Comparison of ENCODE assay signal across 16 mouse cellular contexts in genomic region chr16:94566124-94566523, GRCm38 (mm10). TPM values are rescaled to one million over a fixed set of nuclear protein-coding genes. Genes with fewer than 3 reads are reported as not detected.
A peak's percentile ranks its signal among the peaks of the same experiment; 100 is the strongest.
DNase-seq lines count a peak whose midpoint lies in the region; ATAC-seq and TF ChIP-seq lines count a peak whose summit lies in the region.
"Had no signal": no experiment of that assay in that cellular context is flagged by ENCODE, and none has a peak within 500 bp of the region (broad histone marks: within the 10 kb centered on the region; RNA-seq: fewer than 3 reads in every experiment).

No protein-coding gene starts in this region.

- TF ChIP-seq EP300 in stomach, postnatal 0 days (optimal IDR thresholded peaks at IDR 0.05) = no peak

- no peaks in the 10 kb centered on the region for H3K27me3 ChIP-seq in heart, embryonic 13.5 days (replicated peaks)
- no peaks in the 10 kb centered on the region for H3K27me3 ChIP-seq in heart, embryonic 10.5 days (ENCODE audit: insufficient read depth, poor library complexity, severe bottlenecking)
- H3K27me3 ChIP-seq in liver, adult 2 months (ENCODE audit: control insufficient read depth, insufficient read depth, low read length) = no peaks in the 10 kb centered on the region
- no peaks in the 10 kb centered on the region for H3K27me3 ChIP-seq in liver, embryonic 12.5 days (replicated peaks)
- H3K27me3 ChIP-seq in stomach, embryonic 16.5 days (ENCODE audit: control insufficient read depth, insufficient read depth, low read length) = no peaks in the 10 kb centered on the region
- no peaks in the 10 kb centered on the region for H3K27me3 ChIP-seq in stomach, postnatal 0 days (ENCODE audit: control insufficient read depth, insufficient read depth, low read length)
- H3K27me3 ChIP-seq: forebrain, embryonic 12.5 days; hindbrain, embryonic 13.5 days had no signal

- no peak overlapping the region for H3K4me2 ChIP-seq in heart, embryonic 13.5 days
- H3K4me2 ChIP-seq in liver, embryonic 12.5 days = no peak overlapping the region
- H3K4me2 ChIP-seq in stomach, embryonic 16.5 days (ENCODE audit: low read depth, low read length) = no peak overlapping the region
- H3K4me2 ChIP-seq in stomach, postnatal 0 days (replicated peaks; ENCODE audit: low read depth) = no peak overlapping the region
- H3K4me2 ChIP-seq: forebrain, embryonic 12.5 days; hindbrain, embryonic 13.5 days had no signal

- H3K79me2 ChIP-seq in liver, adult 2 months (ENCODE audit: control insufficient read depth, insufficient read depth, low read length) = peaks cover 4% of the 10 kb centered on the region; the same call in 1 of the 2 replicates

- 0 out of 2 replicates have a peak overlapping the region, but pooled peaks have one; percentile 10 for H3K27ac ChIP-seq in heart, embryonic 13.5 days (replicated peaks)
- no peak overlapping the region for H3K27ac ChIP-seq in heart, embryonic 10.5 days
- H3K27ac ChIP-seq in liver, adult 2 months (replicated peaks; ENCODE audit: insufficient read depth, low read depth, low read length) = no peak overlapping the region
- no peak overlapping the region for H3K27ac ChIP-seq in liver, embryonic 12.5 days
- no peak overlapping the region for H3K27ac ChIP-seq in stomach, embryonic 16.5 days (ENCODE audit: low read length)
- no peak overlapping the region for H3K27ac ChIP-seq in stomach, postnatal 0 days (replicated peaks)
- H3K27ac ChIP-seq: forebrain, embryonic 12.5 days; hindbrain, embryonic 13.5 days; hindbrain, postnatal 0 days had no signal

- no peaks in the 10 kb centered on the region for H3K36me3 ChIP-seq in heart, embryonic 13.5 days
- H3K36me3 ChIP-seq in heart, embryonic 10.5 days = no peaks in the 10 kb centered on the region
- H3K36me3 ChIP-seq in liver, adult 2 months (ENCODE audit: control insufficient read depth, insufficient read depth, low read length) = no peaks in the 10 kb centered on the region
- H3K36me3 ChIP-seq in liver, embryonic 12.5 days = no peaks in the 10 kb centered on the region
- no peaks in the 10 kb centered on the region for H3K36me3 ChIP-seq in stomach, embryonic 16.5 days (ENCODE audit: control insufficient read depth, insufficient read depth, low read length)
- no peaks in the 10 kb centered on the region for H3K36me3 ChIP-seq in stomach, postnatal 0 days (ENCODE audit: control insufficient read depth, insufficient read depth, low read length)
- H3K36me3 ChIP-seq: forebrain, embryonic 12.5 days; hindbrain, embryonic 13.5 days had no signal

- 55% methylated on average over 8 of the region's 8 CpGs for WGBS in heart, embryonic 13.5 days
- 56% methylated on average over 8 of the region's 8 CpGs for whole genome bisulfite sequencing in heart, embryonic 10.5 days
- 21% methylated on average over 8 of the region's 8 CpGs for WGBS in liver, adult 2 months
- 40% methylated on average over 8 of the region's 8 CpGs for WGBS in liver, embryonic 12.5 days (ENCODE audit: insufficient replicate concordance)
- 33% methylated on average over 8 of the region's 8 CpGs for WGBS in stomach, embryonic 16.5 days
- 14% methylated on average over 8 of the region's 8 CpGs for WGBS in stomach, postnatal 0 days

- no peak for TF ChIP-seq POLR2A in liver, adult 2 months (IDR thresholded peaks at IDR 0.05; ENCODE audit: extremely low read depth, insufficient read depth, low read length)

- no peak overlapping the region for H3K4me3 ChIP-seq in heart, embryonic 13.5 days
- no peak overlapping the region for H3K4me3 ChIP-seq in heart, embryonic 10.5 days
- no peak overlapping the region for H3K4me3 ChIP-seq in liver, adult 2 months (ENCODE audit: insufficient read depth, low read depth, low read length)
- H3K4me3 ChIP-seq in liver, embryonic 12.5 days = no peak overlapping the region
- H3K4me3 ChIP-seq in stomach, embryonic 16.5 days (replicated peaks; ENCODE audit: low read length) = no peak overlapping the region
- H3K4me3 ChIP-seq in stomach, postnatal 0 days (ENCODE audit: low read depth, low read length) = no peak overlapping the region
- H3K4me3 ChIP-seq: forebrain, embryonic 12.5 days; hindbrain, embryonic 13.5 days had no signal

- TF ChIP-seq CTCF in liver, adult 2 months (IDR thresholded peaks at IDR 0.05; ENCODE audit: low read depth, low read length) = no peak
- TF ChIP-seq CTCF in stomach, postnatal 0 days (IDR thresholded peaks at IDR 0.05; ENCODE audit: low read depth) = no peak

- peaks cover 2% of the 10 kb centered on the region; the same call in 1 of the 2 replicates for H3K9me3 ChIP-seq in heart, embryonic 13.5 days
- H3K9me3 ChIP-seq in heart, embryonic 10.5 days = no peaks in the 10 kb centered on the region
- H3K9me3 ChIP-seq in liver, embryonic 12.5 days (replicated peaks) = no peaks in the 10 kb centered on the region
- no peaks in the 10 kb centered on the region for H3K9me3 ChIP-seq in stomach, embryonic 16.5 days (replicated peaks; ENCODE audit: control insufficient read depth, low read length)
- no peaks in the 10 kb centered on the region for H3K9me3 ChIP-seq in stomach, postnatal 0 days (ENCODE audit: control insufficient read depth, low read length)
- H3K9me3 ChIP-seq: forebrain, embryonic 12.5 days; hindbrain, embryonic 13.5 days had no signal

- peaks cover 20% of the 10 kb centered on the region for H3K4me1 ChIP-seq in heart, embryonic 13.5 days
- H3K4me1 ChIP-seq in heart, embryonic 10.5 days = peaks cover 6% of the 10 kb centered on the region; the same call in 1 of the 2 replicates
- peaks cover 10% of the 10 kb centered on the region for H3K4me1 ChIP-seq in liver, adult 2 months (ENCODE audit: control insufficient read depth, insufficient read depth, low read length)
- H3K4me1 ChIP-seq in liver, embryonic 12.5 days = peaks cover 11% of the 10 kb centered on the region
- 0 out of 2 replicates have a peak, but pooled peaks cover 5% of the 10 kb centered on the region for H3K4me1 ChIP-seq in stomach, embryonic 16.5 days (ENCODE audit: control insufficient read depth, insufficient read depth, low read length)
- H3K4me1 ChIP-seq in stomach, postnatal 0 days (replicated peaks; ENCODE audit: control insufficient read depth, insufficient read depth) = no peaks in the 10 kb centered on the region

- no peak for DNase-seq in heart, embryonic 10.5 days (ENCODE audit: low spot score)
- DNase-seq in liver, adult 2 months (ENCODE audit: extremely low read depth, low read depth, low spot score) = peak; percentile 53
- DNase-seq in stomach, postnatal 0 days (ENCODE audit: low spot score) = no peak
- no peak for DNase-seq in adrenal gland, postnatal 4 days (ENCODE audit: low spot score in 2 of 2)
- DNase-seq: cerebellum, adult 18-20 months; cerebellum, postnatal 36 days; gastrocnemius, postnatal 10 days; heart, postnatal 10 days; heart, postnatal 4 days had no signal

- no peak for ATAC-seq in heart, embryonic 13.5 days (ENCODE audit: extremely low read depth, insufficient number of reproducible peaks, low FRiP score, low TSS enrichment)
- no peak for ATAC-seq in liver, embryonic 12.5 days
- ATAC-seq in stomach, embryonic 16.5 days (ENCODE audit: insufficient read depth, low FRiP score) = no peak
- ATAC-seq in stomach, postnatal 0 days (ENCODE audit: low FRiP score, low TSS enrichment) = no peak
- ATAC-seq: forebrain, embryonic 16.5 days; hindbrain, postnatal 0 days had no signal

- H3K9ac ChIP-seq in heart, embryonic 13.5 days = peak overlapping the region; percentile 16; the same call in 1 of the 2 replicates
- H3K9ac ChIP-seq in liver, adult 2 months (ENCODE audit: low read depth, low read length) = 0 out of 2 replicates have a peak overlapping the region, but pooled peaks have one; percentile 0
- H3K9ac ChIP-seq in liver, embryonic 12.5 days = no peak overlapping the region
- H3K9ac ChIP-seq in stomach, embryonic 16.5 days (ENCODE audit: low read length) = 0 out of 2 replicates have a peak overlapping the region, but pooled peaks have one; percentile 33
- H3K9ac ChIP-seq in stomach, postnatal 0 days (ENCODE audit: low read length) = no peak overlapping the region
- H3K9ac ChIP-seq: forebrain, embryonic 12.5 days had no signal

RNA-seq across cellular contexts. Expression of gene Dyrk1a, which starts 3.7 kb away (rescaled TPM):
- polyA plus RNA-seq in heart, embryonic 13.5 days (2015; fragmentation: Nextera tagmentation; extraction: Ambion mirVana) = 6.7 and 7.2 TPM in 2 replicates
- 7.7 and 8.1 TPM in 2 replicates for polyA plus RNA-seq in heart, embryonic 10.5 days (2016; fragmentation: Nextera tagmentation; extraction: Ambion mirVana)
- total RNA-seq in liver, adult 2 months (2014; rRNA removed) = 12.2 and 12.6 TPM in 2 replicates
- polyA plus RNA-seq in liver, adult 2 months (2012; rRNA removed) = 10.9 and 13.6 TPM in 2 replicates
- 4.8 and 4.9 TPM in 2 replicates for polyA plus RNA-seq in liver, embryonic 12.5 days (2016; fragmentation: Nextera tagmentation; extraction: Ambion mirVana)
- polyA plus RNA-seq in stomach, embryonic 16.5 days (2015; fragmentation: Nextera tagmentation; extraction: Ambion mirVana) = 7.4 TPM in 2 replicates
- polyA plus RNA-seq in stomach, postnatal 0 days (2015; fragmentation: Nextera tagmentation; extraction: Ambion mirVana) = 4.6 and 5.2 TPM in 2 replicates
- 10 to 100 TPM; 86.3 to 92.5 TPM for total RNA-seq in adrenal gland, postnatal 4 days (2021)

RNA-seq across cellular contexts. Expression of gene Vps26c, which starts 39.5 kb away (rescaled TPM):
- 43.6 and 46.7 TPM in 2 replicates for polyA plus RNA-seq in heart, embryonic 13.5 days (2015; fragmentation: Nextera tagmentation; extraction: Ambion mirVana)
- 60.0 and 61.4 TPM in 2 replicates for polyA plus RNA-seq in heart, embryonic 10.5 days (2016; fragmentation: Nextera tagmentation; extraction: Ambion mirVana)
- 33.1 and 33.9 TPM in 2 replicates for total RNA-seq in liver, adult 2 months (2014; rRNA removed)
- 18.8 and 19.4 TPM in 2 replicates for polyA plus RNA-seq in liver, adult 2 months (2012; rRNA removed)
- 25.8 and 27.7 TPM in 2 replicates for polyA plus RNA-seq in liver, embryonic 12.5 days (2016; fragmentation: Nextera tagmentation; extraction: Ambion mirVana)
- 52.7 and 53.3 TPM in 2 replicates for polyA plus RNA-seq in stomach, embryonic 16.5 days (2015; fragmentation: Nextera tagmentation; extraction: Ambion mirVana)
- 28.5 and 34.8 TPM in 2 replicates for polyA plus RNA-seq in stomach, postnatal 0 days (2015; fragmentation: Nextera tagmentation; extraction: Ambion mirVana)
- total RNA-seq in adrenal gland, postnatal 4 days (2021) = 10 to 100 TPM; 54.8 to 62.6 TPM

Comparison
In these comparisons a context has a peak if more than half of its experiments do, and no peak if none do; other contexts are left out.
1. H3K9ac ChIP-seq: peak in heart, embryonic 13.5 days (single experiment), liver, adult 2 months (single experiment) and stomach, embryonic 16.5 days (single experiment); none in liver, embryonic 12.5 days (single experiment) and stomach, postnatal 0 days (single experiment).